Mouse (Mus musculus) G1E (cell line): Measurements from ENCODE around the gene Mdm2.

Source experiments
- CTCF ChIP-seq: IDR thresholded peaks from 2 replicates; pipeline ENCODE4 v1.5.1; 2012; ENCODE audit warnings: low read depth, low read length, inconsistent platforms, mixed read lengths
- GATA1 ChIP-seq: IDR thresholded peaks from 2 replicates; pipeline ENCODE4 v1.6.1; 2012; ENCODE audit warnings: borderline replicate concordance, low read length, inconsistent platforms, mixed read lengths
- GATA2 ChIP-seq: IDR thresholded peaks from 2 replicates; pipeline ENCODE4 v1.6.1; 2012; ENCODE audit warnings: low read depth, low read length, inconsistent platforms, borderline replicate concordance
- POLR2AphosphoS5 ChIP-seq: IDR thresholded peaks from 2 replicates; pipeline ENCODE4 v1.6.1; 2012; ENCODE audit warnings: low read depth, low read length, inconsistent platforms; ENCODE audit not compliant: insufficient replicate concordance
- TAL1 ChIP-seq: conservative IDR thresholded peaks from 2 replicates; pipeline ENCODE4 v1.6.1; 2012; ENCODE audit warnings: low read depth, low read length, inconsistent platforms, mixed read lengths

DNA sequence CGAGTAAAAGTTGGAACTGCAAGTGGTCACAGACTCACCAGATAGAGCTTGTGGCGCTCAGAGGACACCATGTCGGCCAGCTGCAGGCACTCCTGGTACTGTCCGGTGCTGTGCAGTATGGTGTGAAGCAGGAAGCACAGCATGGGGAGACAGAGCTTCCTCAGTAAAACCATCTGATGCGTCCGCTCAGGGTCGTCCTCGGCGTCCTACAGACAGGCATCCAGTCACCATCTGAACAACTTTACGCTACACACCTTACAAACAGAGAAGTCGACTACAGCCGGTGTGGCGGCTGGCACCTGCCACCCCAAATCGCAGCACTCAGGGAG, 40.7 kb upstream of the Mdm2 start:
- TF ChIP-seq CTCF: no peak
- TF ChIP-seq GATA1: no peak
- no peak for TF ChIP-seq POLR2AphosphoS5
- no peak for TF ChIP-seq TAL1
- TF ChIP-seq GATA2: no peak
